Mouse (Mus musculus) heart, embryonic 15.5 days (tissue): ENCODE measurements around the gene Lrrc34. TPM values are rescaled to one million over a fixed set of nuclear protein-coding genes. Genes with fewer than 3 reads are reported as not detected.
A peak's percentile ranks its signal among the peaks of the same experiment; 100 is the strongest.

Experiments
- ATAC-seq: fragments of 200-750 bp; cut with Nextera tagmentation; replicated peaks from 2 replicates; pipeline ENCODE4 v1.8.0; 2017; ENCODE audit warnings: low read depth, moderate TSS enrichment; ENCODE audit not compliant: insufficient number of reproducible peaks, insufficient read depth, low FRiP score
- H3K27ac ChIP-seq: fragments of 300-500 bp; sonication (generic); 2 replicates; pipeline ENCODE4 v1.5.1; 2015; ENCODE audit warnings: mild to moderate bottlenecking, inconsistent platforms
- H3K27me3 ChIP-seq: fragments of 300-500 bp; sonication (generic); 2 replicates; pipeline ENCODE4 v1.6.1; 2015; ENCODE audit warnings: inconsistent platforms
- H3K36me3 ChIP-seq: fragments of 300-500 bp; sonication (generic); 2 replicates; pipeline ENCODE4 v1.6.1; 2015; ENCODE audit warnings: mild to moderate bottlenecking, inconsistent platforms
- H3K4me1 ChIP-seq: fragments of 300-500 bp; sonication (generic); replicated peaks from 2 replicates; pipeline ENCODE4 v1.6.1; 2015; ENCODE audit warnings: inconsistent platforms
- H3K4me2 ChIP-seq: fragments of 300-500 bp; sonication (generic); 2 replicates; pipeline ENCODE4 v1.6.1; 2015; ENCODE audit warnings: inconsistent platforms, mild to moderate bottlenecking, moderate library complexity
- H3K4me3 ChIP-seq: fragments of 300-500 bp; sonication (generic); 2 replicates; pipeline ENCODE4 v1.5.1; 2015; ENCODE audit warnings: mild to moderate bottlenecking, inconsistent platforms
- H3K9ac ChIP-seq: fragments of 300-500 bp; sonication (generic); 2 replicates; pipeline ENCODE4 v1.6.1; 2015; ENCODE audit warnings: mild to moderate bottlenecking, inconsistent platforms
- H3K9me3 ChIP-seq: fragments of 300-500 bp; sonication (generic); replicated peaks from 2 replicates; pipeline ENCODE4 v1.6.1; 2016; ENCODE audit warnings: inconsistent platforms
- WGBS: fragments of 180-500 bp; shearing (Covaris S2); methylation state at CpG from one replicate; pipeline ENCODE4 v1.1.7; 2015; ENCODE audit warnings: mixed read lengths; 5-methylcytosine and 5-hydroxymethylcytosine counted together
- polyA plus RNA-seq: library from polyadenylated mRNA; unstranded; fragments of >200 nt; fragmentation: Nextera tagmentation; extraction: Ambion mirVana; gene quantifications from 2 replicates; pipeline ENCODE4 v1.2.1, GENCODE M21; 2015

Lrrc34 gene
- polyA plus RNA-seq, 1 experiment from 2014 or later: 0.74 TPM

DNA sequence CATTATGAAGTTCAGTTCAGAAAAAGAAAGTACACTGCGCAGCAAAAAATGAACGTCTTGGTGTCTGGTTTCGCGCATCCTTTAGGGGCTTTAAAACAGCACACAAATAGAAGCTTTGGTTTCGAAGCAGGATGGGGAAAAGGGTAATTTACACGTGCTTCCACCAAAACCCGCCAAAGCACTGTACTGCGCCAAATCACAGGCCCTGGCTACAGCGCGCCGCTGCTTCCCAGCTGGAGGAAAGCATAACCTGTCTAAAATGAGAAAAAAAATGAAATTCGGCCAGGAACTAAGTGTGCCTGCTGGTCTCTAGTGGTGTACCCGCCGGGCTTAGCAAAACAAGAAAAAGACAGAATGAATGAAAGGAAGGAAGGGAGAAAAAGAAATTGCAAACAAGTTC, 47.0 kb downstream of the Lrrc34 start:
- peak overlapping the region; percentile 92 for H3K4me2 ChIP-seq
- no peaks in the 10 kb centered on the region for H3K9me3 ChIP-seq
- peaks cover 8% of the 10 kb centered on the region; the same call in 1 of the 2 replicates for H3K36me3 ChIP-seq
- WGBS: 2% methylated on average over 14 of the region's 14 CpGs
- H3K4me3 ChIP-seq: peak overlapping the region; percentile 76
- H3K27ac ChIP-seq: peak overlapping the region; percentile 44
- ATAC-seq: no peak
- peaks cover 17% of the 10 kb centered on the region for H3K4me1 ChIP-seq
- 0 out of 2 replicates have a peak, but pooled peaks cover 13% of the 10 kb centered on the region for H3K27me3 ChIP-seq
- H3K9ac ChIP-seq: peak overlapping the region; percentile 10; the same call in 1 of the 2 replicates

DNA sequence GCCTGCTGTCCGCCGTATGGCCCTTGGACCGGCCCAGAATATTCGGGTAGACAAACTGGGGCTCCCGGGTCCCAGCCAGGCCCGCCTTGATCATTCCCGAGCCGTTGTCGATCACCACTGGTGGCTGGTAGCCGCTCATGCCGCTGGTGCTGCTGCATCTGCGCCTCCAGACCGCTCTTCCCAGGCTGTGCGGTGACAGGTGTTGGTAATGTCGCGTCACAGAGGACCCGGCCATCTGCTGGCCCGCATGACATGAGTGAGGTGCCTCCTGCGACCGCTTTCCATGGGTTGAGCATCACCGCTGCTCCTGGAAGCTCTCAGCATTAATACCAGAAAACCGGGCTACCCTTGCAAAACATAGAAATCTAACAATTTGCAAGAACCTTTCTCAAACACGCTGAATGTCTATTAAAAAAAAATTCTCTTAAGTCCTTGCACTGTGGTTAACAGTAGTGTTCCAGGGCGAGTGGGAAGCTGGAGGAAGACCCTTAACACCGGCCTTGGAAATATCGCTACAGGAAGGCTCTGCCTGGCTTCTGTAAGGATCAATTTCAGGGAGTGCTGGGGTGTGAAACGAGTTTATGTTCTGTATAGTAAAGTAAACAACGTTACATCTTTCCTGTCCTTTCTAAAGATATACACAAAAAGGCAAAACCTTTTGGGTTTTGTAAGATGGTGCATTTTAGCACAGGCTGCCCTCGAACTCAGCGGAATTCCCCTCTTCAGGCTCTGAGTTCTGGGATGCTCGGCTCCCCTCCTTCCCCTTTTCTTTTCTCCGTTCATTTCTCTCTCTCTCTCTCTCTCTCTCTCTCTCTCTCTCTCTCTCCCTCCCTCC, 47.7 kb downstream of the Lrrc34 start, which contains the start of gene Actrt3:
TSS of gene Actrt3 (minus strand) at position 229 of the 835 bp plus-strand sequence.
- peak within 1 kb of the TSS; percentile 76 for H3K4me3 ChIP-seq
- peak within 1 kb of the TSS; percentile 39 for H3K9ac ChIP-seq
- H3K27me3 ChIP-seq: 0 out of 2 replicates have a peak, but pooled peaks cover 13% of the 10 kb centered on the region
- no peak for ATAC-seq
- peak within 1 kb of the TSS; percentile 92 for H3K4me2 ChIP-seq
- peak within 1 kb of the TSS; percentile 44 for H3K27ac ChIP-seq
- peaks cover 18% of the 10 kb centered on the region for H3K4me1 ChIP-seq
- peaks cover 4% of the 10 kb centered on the region; the same call in 1 of the 2 replicates for H3K36me3 ChIP-seq
- H3K9me3 ChIP-seq: no peaks in the 10 kb centered on the region
- WGBS: 2% methylated on average over 32 of the region's 32 CpGs

DNA sequence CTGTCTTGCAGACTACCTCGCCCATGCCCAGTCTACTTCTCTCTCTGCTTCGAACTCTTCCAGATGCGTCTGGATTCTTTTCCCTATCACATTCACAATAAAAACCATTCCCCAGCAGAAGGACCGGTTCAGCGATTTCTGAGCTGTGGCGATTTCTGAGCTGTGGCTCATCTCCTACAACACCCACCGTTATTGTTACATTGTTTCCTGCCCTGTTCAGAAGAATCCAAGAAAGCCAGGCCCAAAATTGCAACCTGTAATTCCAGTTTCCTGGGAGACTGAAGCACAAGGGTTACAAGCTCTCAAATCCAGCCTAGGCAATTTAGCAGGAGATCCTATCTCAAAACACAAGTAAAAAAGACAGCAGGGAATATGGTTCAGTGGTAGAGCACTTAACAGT, 50.4 kb downstream of the Lrrc34 start:
- 78% methylated on average over 7 of the region's 7 CpGs for WGBS
- no peak overlapping the region for H3K9ac ChIP-seq
- H3K27me3 ChIP-seq: 0 out of 2 replicates have a peak, but pooled peaks cover 13% of the 10 kb centered on the region
- no peak for ATAC-seq
- no peak overlapping the region for H3K27ac ChIP-seq
- no peak overlapping the region for H3K4me3 ChIP-seq
- no peak overlapping the region for H3K4me2 ChIP-seq
- H3K4me1 ChIP-seq: peaks cover 13% of the 10 kb centered on the region
- H3K36me3 ChIP-seq: no peaks in the 10 kb centered on the region
- no peaks in the 10 kb centered on the region for H3K9me3 ChIP-seq

DNA sequence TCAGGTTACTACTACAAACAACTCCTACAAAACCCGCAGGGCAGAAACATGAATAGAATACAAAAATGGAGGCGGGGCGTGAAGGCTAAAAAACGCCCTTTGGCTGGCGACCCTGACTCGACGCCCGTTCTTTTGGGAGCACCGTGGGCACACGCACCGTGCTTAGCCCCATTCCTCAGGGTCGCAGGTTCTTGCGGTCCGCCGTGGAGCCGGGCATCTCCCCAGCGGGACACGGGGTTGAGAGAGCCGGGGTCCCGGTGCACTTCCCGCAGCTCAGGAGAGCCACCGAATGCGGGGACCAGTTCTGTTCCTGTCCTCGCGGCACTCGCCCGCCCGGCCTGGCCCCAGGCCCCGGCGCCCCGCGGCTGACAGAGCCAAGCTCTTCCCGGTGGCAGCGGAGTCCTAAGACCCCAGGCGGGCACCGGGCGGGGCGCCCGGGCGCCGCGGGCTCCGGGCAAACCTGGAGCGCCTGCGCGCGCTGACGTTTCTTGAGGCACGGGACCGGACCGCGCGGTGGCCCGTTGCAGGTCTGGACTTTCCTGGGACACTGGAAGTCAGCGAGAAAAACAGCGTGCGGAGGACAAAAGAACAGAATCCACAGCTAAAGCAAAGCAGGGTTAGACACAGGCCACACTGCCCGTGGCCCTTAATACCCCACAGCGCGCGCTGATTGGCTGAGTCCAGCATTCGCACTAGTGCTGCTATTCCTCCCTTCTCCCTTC, 52.4 kb downstream of the Lrrc34 start:
- H3K9ac ChIP-seq: peak overlapping the region; percentile 78
- peaks cover 13% of the 10 kb centered on the region for H3K4me1 ChIP-seq
- H3K4me3 ChIP-seq: peak overlapping the region; percentile 86
- H3K27ac ChIP-seq: peak overlapping the region; percentile 48; the same call in 1 of the 2 replicates
- H3K36me3 ChIP-seq: no peaks in the 10 kb centered on the region
- H3K27me3 ChIP-seq: 0 out of 2 replicates have a peak, but pooled peaks cover 13% of the 10 kb centered on the region
- peak; percentile 59 for ATAC-seq
- H3K9me3 ChIP-seq: no peaks in the 10 kb centered on the region
- under 1% methylated on average over 62 of the region's 62 CpGs for WGBS
- H3K4me2 ChIP-seq: peak overlapping the region; percentile 80

DNA sequence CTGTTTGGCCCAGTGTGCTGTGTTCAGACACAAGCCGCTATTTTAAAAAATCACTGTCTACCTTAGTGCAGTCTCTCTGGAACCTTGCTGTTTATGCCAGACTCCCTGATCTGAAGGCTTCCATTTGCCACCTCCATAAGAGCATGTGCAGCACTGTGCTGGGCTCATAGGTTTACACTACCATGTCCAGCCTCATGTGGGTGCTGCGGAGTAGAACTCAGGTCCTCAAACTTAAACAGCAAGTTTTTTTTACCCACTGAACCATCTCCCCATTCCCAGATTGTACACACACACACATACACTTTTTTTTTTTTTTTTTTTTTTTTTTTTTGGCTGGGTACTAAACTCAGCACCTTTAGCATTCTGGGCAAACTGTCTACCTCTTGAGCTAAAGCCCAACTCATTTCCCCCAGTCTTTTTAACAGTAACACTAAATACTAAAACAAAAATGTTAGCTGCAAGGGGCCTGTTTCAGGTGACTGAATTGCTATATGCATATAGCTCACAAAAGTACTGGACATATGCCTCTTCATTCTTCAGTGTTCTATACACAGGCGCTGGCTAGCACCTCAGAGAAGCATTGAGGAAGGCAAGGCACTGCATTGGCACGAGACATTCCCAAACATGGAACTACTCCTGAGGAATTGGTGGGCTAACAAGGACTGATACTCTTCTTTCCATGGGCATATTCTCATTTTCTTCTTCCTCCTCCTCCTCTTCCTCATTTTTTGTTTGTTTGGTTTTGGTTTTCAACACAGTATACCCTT, 53.8 kb downstream of the Lrrc34 start:
- 76% methylated on average over 4 of the region's 4 CpGs for WGBS

DNA sequence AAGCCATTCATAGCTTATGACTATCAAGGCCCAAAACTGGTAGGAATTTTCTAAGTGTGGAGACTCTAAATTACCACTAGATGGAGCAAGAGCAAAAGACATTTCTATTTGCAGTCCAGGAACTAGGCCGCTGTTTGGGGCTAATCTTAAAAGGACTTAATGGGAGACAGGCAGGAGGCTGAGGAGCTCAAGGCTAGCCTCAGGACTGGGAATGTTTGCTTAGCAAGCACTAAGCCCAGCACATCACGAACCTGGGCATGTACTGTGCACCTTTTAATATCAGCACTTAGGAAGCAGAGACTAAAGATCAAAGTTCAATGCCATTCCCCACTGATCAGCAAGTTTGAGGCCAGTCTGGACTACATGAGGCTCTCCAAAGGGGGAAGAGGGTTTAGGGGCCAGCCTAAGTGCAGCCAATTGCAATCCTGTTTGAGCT, 55.2 kb downstream of the Lrrc34 start:
- H3K4me1 ChIP-seq: peaks cover 6% of the 10 kb centered on the region; the same call in 1 of the 2 replicates
- H3K9ac ChIP-seq: no peak overlapping the region
- WGBS: 1% methylated on average over 2 of the region's 2 CpGs
- H3K36me3 ChIP-seq: no peaks in the 10 kb centered on the region
- H3K4me3 ChIP-seq: no peak overlapping the region
- no peaks in the 10 kb centered on the region for H3K9me3 ChIP-seq
- no peak for ATAC-seq
- H3K27ac ChIP-seq: no peak overlapping the region
- H3K4me2 ChIP-seq: no peak overlapping the region
- H3K27me3 ChIP-seq: 0 out of 2 replicates have a peak, but pooled peaks cover 4% of the 10 kb centered on the region

More for the DNA sequence above, 53.8 kb downstream of the Lrrc34 start:
- peaks cover 6% of the 10 kb centered on the region; the same call in 1 of the 2 replicates for H3K4me1 ChIP-seq
- no peak overlapping the region for H3K27ac ChIP-seq
- no peak for ATAC-seq
- H3K4me3 ChIP-seq: no peak overlapping the region
- no peaks in the 10 kb centered on the region for H3K36me3 ChIP-seq
- 0 out of 2 replicates have a peak, but pooled peaks cover 13% of the 10 kb centered on the region for H3K27me3 ChIP-seq
- no peaks in the 10 kb centered on the region for H3K9me3 ChIP-seq
- H3K9ac ChIP-seq: no peak overlapping the region
- H3K4me2 ChIP-seq: no peak overlapping the region

DNA sequence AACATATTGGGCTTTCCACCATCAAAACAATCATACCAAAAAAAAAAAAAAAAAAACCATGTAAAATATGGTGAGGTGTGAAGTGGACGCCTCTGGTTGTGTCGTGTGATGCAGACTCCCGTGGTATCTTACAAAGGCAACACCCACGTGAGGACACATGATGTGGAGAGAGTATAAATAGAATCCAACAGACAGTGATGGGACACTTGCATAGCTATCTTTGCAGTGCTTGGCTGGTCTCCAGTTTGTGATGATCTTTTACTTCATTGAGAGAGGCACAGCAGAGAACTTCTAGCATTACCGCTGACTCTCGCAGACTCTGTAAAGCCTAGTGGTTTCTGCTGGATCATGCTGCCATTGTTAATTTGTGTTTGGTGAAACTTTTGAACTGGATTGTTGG, 58.8 kb downstream of the Lrrc34 start:
- ATAC-seq: 0 out of 2 replicates have a peak, but pooled peaks have one; percentile 27
- H3K27me3 ChIP-seq: no peaks in the 10 kb centered on the region
- WGBS: 45% methylated on average over 6 of the region's 6 CpGs

More for the DNA sequence above, 58.8 kb downstream of the Lrrc34 start:
- H3K9me3 ChIP-seq: no peaks in the 10 kb centered on the region
- H3K4me1 ChIP-seq: no peaks in the 10 kb centered on the region
- H3K36me3 ChIP-seq: no peaks in the 10 kb centered on the region
- H3K4me3 ChIP-seq: no peak overlapping the region
- no peak overlapping the region for H3K4me2 ChIP-seq
- no peak overlapping the region for H3K9ac ChIP-seq
- no peak overlapping the region for H3K27ac ChIP-seq

Other genes with a start within 250 kb of the Lrrc34 start
- 17.3 and 24.1 TPM in 2 replicates for gene Mecom, start 99.9 kb downstream of the Lrrc34 start, polyA plus RNA-seq
- gene Actrt3, start 47.9 kb downstream of the Lrrc34 start, polyA plus RNA-seq: not detected in 2 replicates
- gene Mynn, start 45.8 kb downstream of the Lrrc34 start, polyA plus RNA-seq: 21.2 and 23.2 TPM in 2 replicates
- not detected in 2 replicates for gene Lrriq4, start 3.4 kb downstream of the Lrrc34 start, polyA plus RNA-seq
- not detected in 2 replicates for gene Lrrc31, start 52.0 kb upstream of the Lrrc34 start, polyA plus RNA-seq
- not detected in 2 replicates for gene Samd7, start 98.4 kb upstream of the Lrrc34 start, polyA plus RNA-seq
- 42.9 and 71.3 TPM in 2 replicates for gene Sec62, start 145.0 kb upstream of the Lrrc34 start, polyA plus RNA-seq
- gene Gpr160, start 208.1 kb upstream of the Lrrc34 start, polyA plus RNA-seq: 1.1 and 2.2 TPM in 2 replicates